Mouse (Mus musculus): Measurements from ENCODE around the gene Sik3. TPM values are rescaled to one million over a fixed set of nuclear protein-coding genes. Genes with fewer than 3 reads are reported as not detected.

Sik3 gene
- polyA plus RNA-seq, 1 experiment from 2014 or later, result 3.9 TPM

GRCm38 (mm10) chr9:46235196-46235595, 222.6 kb downstream of the Sik3 start:
- peaks cover 25% of the 10 kb centered on the region for H3K27me3 ChIP-seq (ENCODE audit: low read depth, poor library complexity, severe bottlenecking)
- WGBS, result 89% methylated on average over 6 of the region's 6 CpGs
- peaks cover 17% of the 10 kb centered on the region for H3K4me1 ChIP-seq
- no peak overlapping the region for H3K4me3 ChIP-seq
- DNase-seq (ENCODE audit: low spot score), result no peak
- H3K27ac ChIP-seq (replicated peaks), result no peak overlapping the region
- no peaks in the 10 kb centered on the region for H3K36me3 ChIP-seq
- no peaks in the 10 kb centered on the region for H3K9me3 ChIP-seq (replicated peaks)

GRCm38 (mm10) chr9:46235596-46235648, 222.8 kb downstream of the Sik3 start, which contains the start of gene Apoc3:
Apoc3 (minus strand) TSS chr9:46235636.
- Histone ChIP-seq H3K4me1 (peaks cover 15% of the 10 kb centered on the region), H3K27ac (replicated peaks) (no peak within 1 kb of the TSS), H3K4me3 (no peak within 1 kb of the TSS), H3K27me3 (ENCODE audit: low read depth, poor library complexity, severe bottlenecking) (peaks cover 23% of the 10 kb centered on the region), H3K9me3 (replicated peaks) (no peaks in the 10 kb centered on the region), H3K36me3 (no peaks in the 10 kb centered on the region)
- DNase-seq (ENCODE audit: low spot score), result no peak

GRCm38 (mm10) chr9:46235649-46236048, 223.0 kb downstream of the Sik3 start:
- 49% methylated on average over 4 of the region's 4 CpGs for WGBS
- Histone ChIP-seq H3K27me3 (ENCODE audit: low read depth, poor library complexity, severe bottlenecking) (peaks cover 20% of the 10 kb centered on the region), H3K4me1 (peaks cover 13% of the 10 kb centered on the region), H3K4me3 (no peak overlapping the region), H3K27ac (replicated peaks) (no peak overlapping the region), H3K36me3 (no peaks in the 10 kb centered on the region), H3K9me3 (replicated peaks) (no peaks in the 10 kb centered on the region)
- no peak for DNase-seq (ENCODE audit: low spot score)

DNA sequence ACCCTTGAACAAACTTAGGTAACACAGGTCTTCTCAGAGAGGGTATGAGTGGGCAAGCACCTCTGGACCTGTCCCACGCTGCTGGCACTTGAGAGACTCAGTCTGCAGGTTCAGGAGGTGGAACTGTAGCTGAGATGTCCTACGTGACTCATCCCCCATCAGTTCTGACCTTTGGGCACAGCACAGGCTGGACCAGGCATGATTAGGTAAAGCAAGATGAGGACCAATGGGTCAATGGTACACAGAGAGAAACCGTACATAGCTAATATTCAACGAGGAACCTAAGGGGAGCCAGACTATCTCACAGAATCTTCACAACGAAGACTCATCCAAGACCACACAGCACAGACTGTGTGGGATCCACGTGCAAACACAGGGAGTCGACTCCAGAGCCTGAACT, 226.2 kb downstream of the Sik3 start:
- Histone ChIP-seq H3K4me1 (peaks cover 13% of the 10 kb centered on the region), H3K4me3 (no peak overlapping the region), H3K36me3 (no peaks in the 10 kb centered on the region), H3K27me3 (ENCODE audit: low read depth, poor library complexity, severe bottlenecking) (0 out of 2 replicates have a peak, but pooled peaks cover 9% of the 10 kb centered on the region), H3K27ac (replicated peaks) (no peak overlapping the region), H3K9me3 (replicated peaks) (no peaks in the 10 kb centered on the region)
- WGBS, result 87% methylated on average over 7 of the region's 7 CpGs
- no peak for DNase-seq (ENCODE audit: low spot score)

DNA sequence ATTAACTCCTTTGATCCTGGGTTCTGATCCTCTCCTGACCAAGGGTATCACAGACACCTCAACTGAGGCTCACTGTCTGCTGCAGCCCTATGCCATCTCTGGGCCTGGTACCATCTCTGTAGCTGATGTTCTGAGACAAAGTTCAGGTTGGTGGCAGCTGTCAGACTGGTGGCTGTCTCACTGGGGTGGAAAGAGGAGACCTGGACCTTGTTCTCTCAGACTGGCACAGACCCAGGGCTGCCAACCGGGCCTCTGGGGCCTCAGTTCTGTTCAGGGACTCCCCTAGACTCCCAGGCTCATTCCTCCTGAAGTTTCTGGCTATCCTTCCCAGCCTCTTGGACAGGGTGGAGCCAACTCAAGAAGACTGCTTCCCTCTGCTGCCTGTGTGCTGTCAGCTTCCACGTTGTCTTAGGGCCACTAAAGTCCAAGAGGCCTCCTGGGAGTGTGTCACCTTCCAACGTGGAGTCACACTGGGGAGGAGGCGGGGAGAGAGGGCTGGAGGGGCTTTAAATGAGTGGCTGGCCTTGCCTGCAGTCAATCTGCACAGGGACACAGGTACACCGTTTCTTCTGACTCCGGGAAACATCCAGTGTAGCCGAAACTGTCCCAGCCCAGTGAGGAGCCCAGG, 228.0 kb downstream of the Sik3 start, which contains the start of gene Apoa4:
Gene Apoa4, plus strand, starts transcription at position 171 of the 628 bp plus-strand sequence.
- H3K4me1 ChIP-seq, result peaks cover 5% of the 10 kb centered on the region; the same call in 1 of the 2 replicates
- H3K4me3 ChIP-seq, result no peak within 1 kb of the TSS
- H3K27me3 ChIP-seq (ENCODE audit: low read depth, poor library complexity, severe bottlenecking), result 0 out of 2 replicates have a peak, but pooled peaks cover 9% of the 10 kb centered on the region
- H3K27ac ChIP-seq (replicated peaks), result no peak within 1 kb of the TSS
- DNase-seq (ENCODE audit: low spot score), result no peak
- 66% methylated on average over 7 of the region's 7 CpGs for WGBS
- no peaks in the 10 kb centered on the region for H3K9me3 ChIP-seq (replicated peaks)
- H3K36me3 ChIP-seq, result no peaks in the 10 kb centered on the region

GRCm38 (mm10) chr9:46241818-46242217, 229.2 kb downstream of the Sik3 start:
- 75% methylated on average over 2 of the region's 2 CpGs for WGBS

DNA sequence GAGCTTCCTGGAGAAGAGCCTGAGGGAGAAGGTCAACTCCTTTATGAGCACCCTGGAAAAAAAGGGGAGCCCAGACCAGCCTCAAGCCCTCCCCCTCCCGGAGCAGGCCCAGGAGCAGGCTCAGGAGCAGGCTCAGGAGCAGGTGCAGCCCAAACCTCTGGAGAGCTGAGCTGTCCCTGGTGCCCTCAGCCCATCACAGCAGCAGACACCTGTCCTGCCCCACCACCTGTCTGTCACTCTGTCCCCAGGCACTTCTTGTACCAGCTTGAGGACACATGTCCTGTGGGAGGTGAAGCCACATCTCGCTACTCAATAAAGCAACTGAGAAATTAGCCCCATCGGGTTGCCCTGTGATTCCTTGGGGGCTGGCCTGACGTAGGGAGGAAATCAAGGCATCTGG, 230.5 kb downstream of the Sik3 start:
- H3K9me3 ChIP-seq (replicated peaks), result no peaks in the 10 kb centered on the region
- H3K27me3 ChIP-seq (ENCODE audit: low read depth, poor library complexity, severe bottlenecking), result peaks cover 11% of the 10 kb centered on the region
- H3K27ac ChIP-seq (replicated peaks), result no peak overlapping the region
- H3K4me1 ChIP-seq, result 0 out of 2 replicates have a peak, but pooled peaks cover 3% of the 10 kb centered on the region
- 72% methylated on average over 4 of the region's 4 CpGs for WGBS
- DNase-seq (ENCODE audit: low spot score), result no peak
- H3K36me3 ChIP-seq, result no peaks in the 10 kb centered on the region
- no peak overlapping the region for H3K4me3 ChIP-seq

More at GRCm38 (mm10) chr9:46241818-46242217, 229.2 kb downstream of the Sik3 start:
- no peak for DNase-seq (ENCODE audit: low spot score)
- no peaks in the 10 kb centered on the region for H3K36me3 ChIP-seq
- H3K4me3 ChIP-seq, result no peak overlapping the region
- H3K9me3 ChIP-seq (replicated peaks), result no peaks in the 10 kb centered on the region
- H3K27ac ChIP-seq (replicated peaks), result no peak overlapping the region
- peaks cover 9% of the 10 kb centered on the region; the same call in 1 of the 2 replicates for H3K27me3 ChIP-seq (ENCODE audit: low read depth, poor library complexity, severe bottlenecking)
- H3K4me1 ChIP-seq, result 0 out of 2 replicates have a peak, but pooled peaks cover 3% of the 10 kb centered on the region

GRCm38 (mm10) chr9:46243584-46243983, 231.0 kb downstream of the Sik3 start:
- no peaks in the 10 kb centered on the region for H3K36me3 ChIP-seq
- H3K4me1 ChIP-seq, result 0 out of 2 replicates have a peak, but pooled peaks cover 3% of the 10 kb centered on the region
- no peaks in the 10 kb centered on the region for H3K9me3 ChIP-seq (replicated peaks)
- peaks cover 15% of the 10 kb centered on the region for H3K27me3 ChIP-seq (ENCODE audit: low read depth, poor library complexity, severe bottlenecking)
- DNase-seq (ENCODE audit: low spot score), result no peak
- no peak overlapping the region for H3K27ac ChIP-seq (replicated peaks)
- 70% methylated on average over 8 of the region's 8 CpGs for WGBS
- H3K4me3 ChIP-seq, result no peak overlapping the region

DNA sequence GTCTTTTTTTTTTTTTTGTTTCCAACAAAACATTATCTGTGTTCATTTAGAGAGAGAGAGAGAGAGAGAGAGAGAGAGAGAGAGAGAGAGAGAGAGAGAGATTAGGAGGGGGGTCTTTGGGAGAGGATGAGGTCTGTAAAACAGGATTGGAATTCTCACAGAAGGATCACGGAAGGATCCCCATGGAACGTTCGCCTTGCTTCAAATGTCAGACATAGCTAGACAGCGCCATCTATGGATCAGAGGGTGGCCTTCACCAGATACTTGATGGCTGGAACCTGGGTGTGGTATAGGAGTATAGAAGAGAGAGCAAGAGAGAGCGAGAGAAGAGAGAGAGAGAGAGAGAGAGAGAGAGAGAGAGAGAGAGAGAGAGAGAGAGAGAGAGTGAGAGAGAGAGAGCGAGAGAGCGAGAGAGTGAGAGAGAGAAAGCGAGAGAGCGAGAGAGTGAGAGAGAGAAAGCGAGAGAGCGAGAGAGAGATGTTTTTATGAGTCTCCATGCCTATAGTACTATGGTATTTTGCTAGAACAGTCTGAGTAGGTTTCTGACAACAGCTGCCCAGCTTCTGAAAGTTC, 234.2 kb downstream of the Sik3 start:
- peak; percentile 68 for DNase-seq (ENCODE audit: low spot score)
- Histone ChIP-seq H3K36me3 (no peaks in the 10 kb centered on the region), H3K4me1 (0 out of 2 replicates have a peak, but pooled peaks cover 2% of the 10 kb centered on the region), H3K4me3 (no peak overlapping the region), H3K27me3 (ENCODE audit: low read depth, poor library complexity, severe bottlenecking) (peaks cover 15% of the 10 kb centered on the region), H3K9me3 (replicated peaks) (no peaks in the 10 kb centered on the region), H3K27ac (replicated peaks) (no peak overlapping the region)
- WGBS, result 27% methylated on average over 11 of the region's 11 CpGs

DNA sequence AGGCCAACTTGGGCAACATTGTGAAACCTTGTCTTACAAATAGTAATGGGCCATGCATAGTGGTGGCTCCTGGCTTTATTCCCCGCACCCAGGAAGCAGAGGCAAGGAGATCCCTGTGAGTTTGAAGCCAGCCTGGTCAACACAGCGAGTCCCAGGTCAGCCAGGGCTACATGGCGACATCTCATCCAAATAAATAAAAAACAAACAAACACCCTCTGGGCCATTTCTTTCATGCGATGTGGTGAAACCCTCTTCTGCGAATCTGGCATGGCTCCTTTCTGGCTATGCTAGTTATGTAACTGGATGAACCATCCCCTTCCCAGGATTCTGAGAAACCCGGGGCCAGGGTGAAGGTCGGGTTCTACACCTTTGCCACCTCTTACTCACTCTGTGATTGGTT, 243.6 kb downstream of the Sik3 start:
- H3K27ac ChIP-seq (replicated peaks), result no peak overlapping the region

DNA sequence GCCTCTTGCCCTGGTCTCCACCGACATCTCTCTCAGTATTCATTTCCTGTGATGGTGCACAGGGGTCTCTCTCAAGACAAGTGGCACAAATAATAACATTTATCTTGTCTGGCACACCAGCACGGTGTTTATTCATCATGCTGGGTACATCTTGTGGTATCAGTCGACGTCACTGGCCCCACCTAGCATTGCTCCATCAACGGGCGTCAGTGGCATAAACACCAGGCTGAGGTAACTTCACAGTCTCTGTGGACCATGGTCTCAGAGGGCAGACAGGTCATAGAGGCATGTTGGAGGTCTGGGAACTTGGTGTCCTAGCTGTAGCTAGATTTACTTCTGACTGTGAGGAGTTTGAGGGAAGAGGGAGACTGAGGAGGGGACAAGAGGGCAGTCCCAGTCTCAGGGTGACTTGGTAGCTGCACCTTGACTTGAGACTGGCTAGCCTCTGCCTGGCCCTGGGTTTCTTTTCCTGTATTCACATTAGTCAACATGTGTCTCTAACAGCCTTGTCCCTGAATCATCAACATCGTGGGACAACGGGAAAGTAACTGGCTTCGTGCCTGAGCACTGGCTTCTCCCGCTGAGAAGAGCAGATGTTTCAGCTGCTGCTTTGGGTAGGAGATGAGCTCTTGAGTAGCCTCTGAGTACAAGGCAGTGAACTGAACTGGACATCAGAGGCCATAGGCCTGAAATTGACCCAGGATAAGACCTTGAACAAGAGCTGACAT, 244.2 kb downstream of the Sik3 start:
- Histone ChIP-seq H3K4me3 (no peak overlapping the region), H3K27ac (replicated peaks) (no peak overlapping the region), H3K36me3 (no peaks in the 10 kb centered on the region), H3K9me3 (replicated peaks) (no peaks in the 10 kb centered on the region), H3K4me1 (peaks cover 10% of the 10 kb centered on the region), H3K27me3 (ENCODE audit: low read depth, poor library complexity, severe bottlenecking) (peaks cover 33% of the 10 kb centered on the region)
- no peak for DNase-seq (ENCODE audit: low spot score)
- 92% methylated on average over 10 of the region's 10 CpGs for WGBS

More for the DNA sequence above, 243.6 kb downstream of the Sik3 start:
- Histone ChIP-seq H3K9me3 (replicated peaks) (no peaks in the 10 kb centered on the region), H3K4me1 (peaks cover 10% of the 10 kb centered on the region), H3K27me3 (ENCODE audit: low read depth, poor library complexity, severe bottlenecking) (peaks cover 33% of the 10 kb centered on the region), H3K36me3 (no peaks in the 10 kb centered on the region), H3K4me3 (no peak overlapping the region)
- WGBS, result 89% methylated on average over 7 of the region's 7 CpGs
- no peak for DNase-seq (ENCODE audit: low spot score)

DNA sequence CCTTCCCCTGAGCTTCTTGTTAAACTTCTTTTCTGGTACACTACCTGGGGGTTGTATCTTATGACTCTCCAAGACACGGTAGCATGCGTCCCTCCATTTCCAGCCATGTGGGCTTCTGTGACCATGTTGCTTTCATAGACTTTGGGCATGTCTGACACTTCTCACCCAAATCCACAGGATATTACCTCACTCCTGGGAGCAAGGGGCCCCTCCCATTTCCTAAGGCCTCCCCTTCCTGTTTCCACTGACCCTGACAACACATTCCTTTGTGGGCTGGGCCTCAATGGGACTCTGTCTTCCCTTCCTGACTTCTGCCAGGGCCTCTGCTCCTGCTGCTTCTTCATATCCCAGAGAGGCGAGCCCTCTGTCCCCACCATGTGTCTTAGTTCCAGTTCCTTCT, 244.9 kb downstream of the Sik3 start:
- Histone ChIP-seq H3K4me1 (peaks cover 10% of the 10 kb centered on the region), H3K27me3 (ENCODE audit: low read depth, poor library complexity, severe bottlenecking) (peaks cover 33% of the 10 kb centered on the region), H3K9me3 (replicated peaks) (no peaks in the 10 kb centered on the region), H3K36me3 (no peaks in the 10 kb centered on the region), H3K27ac (replicated peaks) (no peak overlapping the region), H3K4me3 (no peak overlapping the region)
- DNase-seq (ENCODE audit: low spot score), result no peak
- 89% methylated on average over 3 of the region's 3 CpGs for WGBS

- no peak overlapping the region for H3K4me3 ChIP-seq
- no peaks in the 10 kb centered on the region for H3K36me3 ChIP-seq
- H3K4me1 ChIP-seq, result peaks cover 9% of the 10 kb centered on the region
- H3K27me3 ChIP-seq (ENCODE audit: low read depth, poor library complexity, severe bottlenecking), result peaks cover 21% of the 10 kb centered on the region
- no peak overlapping the region for H3K27ac ChIP-seq (replicated peaks)
- no peak for DNase-seq (ENCODE audit: low spot score)
- WGBS, result 92% methylated on average over 6 of the region's 6 CpGs
- no peaks in the 10 kb centered on the region for H3K9me3 ChIP-seq (replicated peaks)
Observed at GRCm38 (mm10) chr9:46259111-46259510, 246.5 kb downstream of the Sik3 start.

Data from midbrain, embryonic 10.5 days (tissue).